In genomic region chrX:9413889-9414288, GRCm38 (mm10) we compare ENCODE assay signal across 25 mouse cellular contexts.
DNase-seq lines count a peak whose midpoint lies in the region; ATAC-seq lines count a peak whose summit lies in the region.
"Had no signal": no experiment of that assay in that cellular context is flagged by ENCODE, and none has a peak within 500 bp of the region (broad histone marks: within the 10 kb centered on the region; RNA-seq: fewer than 3 reads in every experiment).

No protein-coding gene starts in this region.

- no peak overlapping the region for H3K4me2 ChIP-seq in kidney, embryonic 16.5 days (replicated peaks; ENCODE audit: low read depth, low read length)
- H3K4me2 ChIP-seq: heart, embryonic 11.5 days; hindbrain, embryonic 12.5 days; intestine, embryonic 15.5 days; kidney, embryonic 15.5 days; midbrain, embryonic 15.5 days had no signal

- H3K4me3 ChIP-seq in kidney, embryonic 16.5 days (ENCODE audit: low read length), result no peak overlapping the region
- H3K4me3 ChIP-seq: embryonic facial prominence, embryonic 10.5 days; hindbrain, embryonic 12.5 days; intestine, embryonic 15.5 days; kidney, embryonic 15.5 days; limb, embryonic 10.5 days; midbrain, embryonic 15.5 days; myocyte had no signal

- WGBS in kidney, embryonic 16.5 days, result 78% methylated on average over 5 of the region's 5 CpGs

- no peak overlapping the region for H3K27ac ChIP-seq in kidney, embryonic 16.5 days (ENCODE audit: low read length)
- H3K27ac ChIP-seq: embryonic facial prominence, embryonic 10.5 days; hindbrain, embryonic 12.5 days; intestine, embryonic 15.5 days; kidney, embryonic 15.5 days; limb, embryonic 10.5 days; midbrain, embryonic 15.5 days had no signal

- no peaks in the 10 kb centered on the region for H3K27me3 ChIP-seq in kidney, embryonic 16.5 days (ENCODE audit: insufficient read depth, low read length)
- H3K27me3 ChIP-seq: hindbrain, embryonic 12.5 days; intestine, embryonic 15.5 days; kidney, embryonic 15.5 days; midbrain, embryonic 15.5 days had no signal

- peak; percentile 22 for DNase-seq in CD4-positive, CD25-positive, alpha-beta regulatory T cell, adult 2 months (ENCODE audit: low read depth, low spot score)
- peak; percentile 1 to 12 for DNase-seq in kidney, postnatal 4 days
- DNase-seq in 3T3-L1 (ENCODE audit: low read depth, low spot score), result peak; percentile 15
- DNase-seq in induced T-regulatory cell, adult 2 months (ENCODE audit: low read depth), result peak; percentile 8
- no peak for DNase-seq in testis, postnatal 14 days (ENCODE audit: low spot score)
- no peak for DNase-seq in cerebellum, adult 11-12 months
- DNase-seq: adrenal gland, postnatal 14 days; cerebellum, adult 9-11 months; gastrocnemius, postnatal 10 days; heart, postnatal 10 days; lung, adult 2 months; lung, postnatal 36 days; right cerebral cortex, adult 18-20 months; right cerebral cortex, postnatal 4 days had no signal

- no peak for ATAC-seq in CD4-positive, CD25-positive, alpha-beta regulatory T cell, adult 4 months
- no peak for ATAC-seq in kidney, embryonic 16.5 days (ENCODE audit: low FRiP score, low TSS enrichment)
- ATAC-seq: forebrain, embryonic 16.5 days; intestine, embryonic 15.5 days; midbrain, embryonic 15.5 days had no signal

- H3K4me1 ChIP-seq in kidney, embryonic 16.5 days (ENCODE audit: insufficient read depth, low read length), result no peaks in the 10 kb centered on the region
- H3K4me1 ChIP-seq: embryonic facial prominence, embryonic 10.5 days; hindbrain, embryonic 12.5 days; intestine, embryonic 15.5 days; kidney, embryonic 15.5 days; limb, embryonic 10.5 days; midbrain, embryonic 15.5 days had no signal

- H3K36me3 ChIP-seq in kidney, embryonic 16.5 days (ENCODE audit: insufficient read depth, low read length), result no peaks in the 10 kb centered on the region
- H3K36me3 ChIP-seq: embryonic facial prominence, embryonic 10.5 days; hindbrain, embryonic 12.5 days; intestine, embryonic 15.5 days; kidney, embryonic 15.5 days; limb, embryonic 10.5 days; midbrain, embryonic 15.5 days had no signal

- H3K9me3 ChIP-seq in kidney, embryonic 16.5 days (ENCODE audit: low read length), result no peaks in the 10 kb centered on the region
- H3K9me3 ChIP-seq: embryonic facial prominence, embryonic 10.5 days; hindbrain, embryonic 12.5 days; intestine, embryonic 15.5 days; kidney, embryonic 15.5 days; limb, embryonic 10.5 days; midbrain, embryonic 15.5 days had no signal

- no peak overlapping the region for H3K9ac ChIP-seq in kidney, embryonic 16.5 days (replicated peaks; ENCODE audit: low read length)
- H3K9ac ChIP-seq: hindbrain, embryonic 12.5 days; intestine, embryonic 15.5 days; kidney, embryonic 15.5 days; midbrain, embryonic 15.5 days had no signal

Comparison
In these comparisons a context has a peak if more than half of its experiments do, and no peak if none do; other contexts are left out.
1. DNase-seq: peak in CD4-positive, CD25-positive, alpha-beta regulatory T cell, adult 2 months (single experiment), kidney, postnatal 4 days (2 of 2), 3T3-L1 (single experiment) and induced T-regulatory cell, adult 2 months (single experiment); none in testis, postnatal 14 days (single experiment) and cerebellum, adult 11-12 months (single experiment).